Mouse (Mus musculus) intestine, embryonic 14.5 days (tissue): ENCODE results near the gene Pacrg. TPM values are rescaled to one million over a fixed set of nuclear protein-coding genes. Genes with fewer than 3 reads are reported as not detected.

Experiments
- ATAC-seq: fragments of 200-750 bp; cut with Nextera tagmentation; replicated peaks from 2 replicates; pipeline ENCODE4 v1.8.0; 2017; ENCODE audit warnings: low read depth, moderate number of reproducible peaks, moderate TSS enrichment, moderate library complexity; ENCODE audit not compliant: low FRiP score, low TSS enrichment
- DNase-seq: peaks from one replicate; pipeline ENCODE4 v3.0.0-alpha.2; 2018; ENCODE audit warnings: low spot score
- H3K27ac ChIP-seq: fragments of 300-500 bp; sonication (generic); 2 replicates; pipeline ENCODE4 v1.5.1; 2014; ENCODE audit warnings: low read depth, mild to moderate bottlenecking, control low read depth
- H3K27me3 ChIP-seq: fragments of 300-500 bp; sonication (generic); replicated peaks from 2 replicates; pipeline ENCODE4 v1.6.1; 2014; ENCODE audit warnings: low read length, control low read depth; ENCODE audit not compliant: control insufficient read depth, insufficient read depth
- H3K36me3 ChIP-seq: fragments of 300-500 bp; sonication (generic); 2 replicates; pipeline ENCODE4 v1.6.1; 2014; ENCODE audit warnings: low read length, control low read depth; ENCODE audit not compliant: control insufficient read depth, insufficient read depth
- H3K4me1 ChIP-seq: fragments of 300-500 bp; sonication (generic); replicated peaks from 2 replicates; pipeline ENCODE4 v1.6.1; 2014; ENCODE audit warnings: low read length, control low read depth, mixed read lengths; ENCODE audit not compliant: control insufficient read depth, insufficient read depth
- H3K4me2 ChIP-seq: fragments of 300-500 bp; sonication (generic); 2 replicates; pipeline ENCODE4 v1.6.1; 2014; ENCODE audit warnings: low read length
- H3K4me3 ChIP-seq: fragments of 300-500 bp; sonication (generic); 2 replicates; pipeline ENCODE4 v1.5.1; 2014; ENCODE audit warnings: low read depth, low read length, control low read depth, mixed read lengths
- H3K9ac ChIP-seq: fragments of 300-500 bp; sonication (generic); 2 replicates; pipeline ENCODE4 v1.6.1; 2014; ENCODE audit warnings: mild to moderate bottlenecking, low read length
- H3K9me3 ChIP-seq: fragments of 300-500 bp; sonication (generic); 2 replicates; pipeline ENCODE4 v1.6.1; 2016; ENCODE audit warnings: low read length, control low read depth; ENCODE audit not compliant: control insufficient read depth
- WGBS: fragments of 180-500 bp; shearing (Covaris S2); extraction: QIAGEN DNeasy Blood & Tissue Kit; methylation state at CpG from one replicate; pipeline ENCODE4 v1.1.7; 2014; 5-methylcytosine and 5-hydroxymethylcytosine counted together
- polyA plus RNA-seq: library from polyadenylated mRNA; unstranded; fragments of >200 nt; fragmentation: Nextera tagmentation; extraction: Ambion mirVana; gene quantifications from 2 replicates; pipeline ENCODE4 v1.2.1, GENCODE M21; 2014

The Pacrg gene
- polyA plus RNA-seq, 1 experiment from 2014 or later: 1.1 TPM

DNA sequence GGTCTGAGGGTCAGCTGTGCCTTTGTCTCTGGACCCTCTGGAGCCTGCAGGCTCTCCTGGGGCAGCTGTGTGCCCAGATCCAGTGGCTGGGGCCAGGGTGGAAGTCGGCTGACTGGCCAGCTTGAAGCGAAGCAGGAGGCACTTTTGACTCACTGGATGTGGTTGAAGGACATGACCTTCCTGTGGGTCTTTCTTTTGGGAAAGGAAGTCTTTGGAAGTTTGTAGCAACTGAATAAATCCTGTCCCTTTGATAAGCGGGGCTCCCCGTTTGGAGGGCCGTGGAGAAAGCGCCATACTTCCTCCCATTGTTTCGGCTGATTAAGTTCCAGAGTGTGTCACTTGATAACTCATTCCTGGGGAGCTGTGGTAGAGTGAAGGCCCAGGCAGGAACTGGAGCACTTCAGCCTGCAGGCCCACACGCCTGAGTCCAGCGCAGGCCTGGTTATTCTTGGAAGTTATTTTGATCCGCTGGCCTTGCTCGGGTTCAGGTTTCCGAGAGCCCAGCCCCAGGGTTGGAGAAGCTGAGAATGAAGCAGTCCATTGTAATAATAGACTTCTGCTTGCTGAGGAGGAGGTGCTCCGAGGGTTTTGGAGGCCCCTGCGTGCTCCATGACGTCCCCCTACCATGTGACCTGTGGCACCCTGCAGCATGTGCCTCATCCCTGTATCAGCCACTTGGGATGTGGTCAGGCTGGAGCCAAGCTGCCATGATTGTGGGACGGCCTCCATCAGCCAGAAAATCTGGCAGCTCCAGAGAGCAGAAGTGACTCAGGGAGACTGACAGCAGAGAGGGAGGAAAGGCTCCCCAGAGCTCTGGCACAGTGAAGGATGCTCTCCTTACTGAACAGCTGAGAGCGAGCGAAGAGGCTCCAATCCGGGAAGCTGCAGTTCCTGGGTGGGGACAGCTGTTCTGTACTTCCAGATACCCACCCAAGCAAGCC is 449.6 kb downstream of the Pacrg start:
- ATAC-seq (no peak; the same call in 1 of the 2 replicates), DNase-seq (no peak)
- Histone ChIP-seq H3K27me3 (no peaks in the 10 kb centered on the region), H3K9ac (no peak overlapping the region), H3K27ac (peak overlapping the region; percentile 54; the same call in 1 of the 2 replicates), H3K36me3 (no peaks in the 10 kb centered on the region), H3K9me3 (no peaks in the 10 kb centered on the region), H3K4me3 (no peak overlapping the region), H3K4me1 (no peaks in the 10 kb centered on the region), H3K4me2 (no peak overlapping the region)
- 57% methylated on average over 19 of the region's 19 CpGs for WGBS

- Histone ChIP-seq H3K4me1 (no peaks in the 10 kb centered on the region), H3K36me3 (no peaks in the 10 kb centered on the region), H3K27me3 (no peaks in the 10 kb centered on the region), H3K27ac (peak overlapping the region; percentile 54; the same call in 1 of the 2 replicates), H3K9ac (no peak overlapping the region), H3K4me2 (no peak overlapping the region), H3K9me3 (no peaks in the 10 kb centered on the region), H3K4me3 (no peak overlapping the region)
- 76% methylated on average over 9 of the region's 9 CpGs for WGBS
- DNase-seq: no peak
- no peak for ATAC-seq
These were observed 450.4 kb downstream of the Pacrg start for GRCm38 (mm10) chr17:10389740-10390139.

DNA sequence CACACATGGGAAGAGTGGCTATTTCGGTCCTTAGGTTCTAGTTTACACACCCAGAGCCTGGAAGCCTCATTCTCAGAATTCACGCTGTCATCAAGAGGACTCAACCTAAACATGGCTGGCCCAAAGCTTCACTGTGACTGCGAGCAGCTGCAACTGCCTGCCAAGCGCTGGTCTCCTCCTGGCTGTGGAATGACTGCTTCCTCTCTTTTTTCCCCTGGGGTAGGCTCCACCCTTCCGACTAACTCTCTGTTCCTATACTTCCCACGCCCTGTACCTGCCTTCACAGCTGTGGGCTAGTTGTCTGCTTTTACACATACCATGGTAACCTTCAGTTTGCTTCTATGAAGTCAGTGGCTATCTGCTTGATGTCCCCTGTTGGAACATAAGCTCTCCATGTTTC is 453.6 kb downstream of the Pacrg start:
- ATAC-seq: no peak
- WGBS: 63% methylated on average over 6 of the region's 6 CpGs

GRCm38 (mm10) chr17:10383406-10383805 is 456.7 kb downstream of the Pacrg start:
- Histone ChIP-seq H3K36me3 (no peaks in the 10 kb centered on the region), H3K4me2 (no peak overlapping the region), H3K27me3 (no peaks in the 10 kb centered on the region), H3K9me3 (no peaks in the 10 kb centered on the region), H3K4me3 (no peak overlapping the region), H3K27ac (no peak overlapping the region), H3K4me1 (no peaks in the 10 kb centered on the region), H3K9ac (no peak overlapping the region)
- WGBS: 89% methylated on average over 6 of the region's 6 CpGs
- ATAC-seq (no peak), DNase-seq (no peak)

More for the DNA sequence above, 453.6 kb downstream of the Pacrg start:
- Histone ChIP-seq H3K4me2 (no peak overlapping the region), H3K9ac (no peak overlapping the region), H3K27ac (no peak overlapping the region), H3K4me1 (no peaks in the 10 kb centered on the region), H3K27me3 (no peaks in the 10 kb centered on the region), H3K9me3 (no peaks in the 10 kb centered on the region), H3K36me3 (no peaks in the 10 kb centered on the region), H3K4me3 (no peak overlapping the region)
- DNase-seq: no peak

DNA sequence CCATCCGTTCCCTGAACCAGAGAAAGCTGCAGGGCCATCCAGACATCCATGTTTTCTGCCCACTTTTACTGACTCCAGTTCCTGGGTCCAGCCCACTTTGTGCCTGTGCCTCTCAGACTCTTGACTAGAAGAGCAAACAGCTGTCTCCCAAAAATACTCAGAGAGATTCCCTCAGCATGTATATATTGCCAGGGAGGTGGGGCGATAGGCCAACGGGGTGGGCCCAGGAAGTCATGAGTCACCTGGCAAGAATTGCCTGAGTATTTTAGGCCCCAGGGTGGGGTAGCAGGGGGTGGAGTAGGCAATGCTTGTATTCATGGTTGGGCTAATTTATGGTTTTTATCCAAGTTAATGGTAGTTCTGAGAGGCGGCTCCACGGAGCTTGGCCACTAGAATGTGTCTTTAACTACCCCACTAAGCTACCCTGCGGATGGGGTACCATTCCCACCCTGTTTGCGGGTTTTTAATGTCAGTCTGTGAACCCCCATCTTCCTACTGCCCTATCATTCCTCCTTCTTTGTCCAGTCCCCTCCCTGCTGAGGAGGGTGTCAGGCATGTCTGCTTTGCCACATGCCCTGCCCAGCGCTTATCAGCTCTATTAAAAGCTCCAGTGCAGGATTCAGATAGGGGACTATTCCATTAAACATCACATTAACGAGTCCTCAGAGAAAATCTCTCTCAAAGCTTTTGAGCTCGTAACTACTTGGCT is 461.5 kb downstream of the Pacrg start:
- no peak overlapping the region for H3K27ac ChIP-seq
- H3K4me1 ChIP-seq: no peaks in the 10 kb centered on the region
- no peaks in the 10 kb centered on the region for H3K27me3 ChIP-seq
- no peak overlapping the region for H3K4me3 ChIP-seq
- DNase-seq (no peak), ATAC-seq (no peak)
- H3K4me2 ChIP-seq: no peak overlapping the region
- WGBS: 75% methylated on average over 10 of the region's 10 CpGs
- no peaks in the 10 kb centered on the region for H3K36me3 ChIP-seq
- no peak overlapping the region for H3K9ac ChIP-seq
- H3K9me3 ChIP-seq: no peaks in the 10 kb centered on the region

- Histone ChIP-seq H3K36me3 (no peaks in the 10 kb centered on the region), H3K4me2 (no peak overlapping the region), H3K27me3 (no peaks in the 10 kb centered on the region), H3K4me3 (no peak overlapping the region), H3K9ac (no peak overlapping the region), H3K27ac (no peak overlapping the region), H3K4me1 (no peaks in the 10 kb centered on the region), H3K9me3 (no peaks in the 10 kb centered on the region)
- DNase-seq (no peak), ATAC-seq (no peak)
- WGBS: 92% methylated on average over 2 of the region's 2 CpGs
These were observed 462.5 kb downstream of the Pacrg start for GRCm38 (mm10) chr17:10377606-10378005.

DNA sequence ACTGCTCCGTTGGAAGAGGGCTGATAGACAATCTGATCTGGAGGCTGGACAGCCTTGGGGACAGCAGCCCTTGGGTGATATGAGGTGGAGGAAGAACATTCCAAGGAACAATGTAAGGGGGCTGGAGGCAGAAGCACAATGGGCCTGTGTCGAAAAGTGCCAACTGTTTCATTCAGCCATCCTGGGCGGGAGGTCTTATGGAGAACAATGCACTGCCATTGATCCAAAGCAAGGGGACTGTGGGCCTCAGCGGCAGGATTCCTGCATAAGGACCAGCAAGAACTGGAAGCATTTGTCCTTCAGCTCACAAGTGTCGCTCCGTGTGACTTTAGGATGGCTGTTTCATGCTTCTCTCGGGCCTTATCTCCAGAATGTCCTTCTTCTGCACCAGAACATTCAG is 465.8 kb downstream of the Pacrg start:
- no peaks in the 10 kb centered on the region for H3K27me3 ChIP-seq
- DNase-seq (no peak), ATAC-seq (no peak)
- 74% methylated on average over 7 of the region's 7 CpGs for WGBS
- no peaks in the 10 kb centered on the region; the same call in 1 of the 2 replicates for H3K4me1 ChIP-seq
- H3K9ac ChIP-seq: no peak overlapping the region
- no peak overlapping the region for H3K27ac ChIP-seq
- no peak overlapping the region for H3K4me3 ChIP-seq
- no peaks in the 10 kb centered on the region for H3K36me3 ChIP-seq
- no peaks in the 10 kb centered on the region for H3K9me3 ChIP-seq
- no peak overlapping the region for H3K4me2 ChIP-seq

DNA sequence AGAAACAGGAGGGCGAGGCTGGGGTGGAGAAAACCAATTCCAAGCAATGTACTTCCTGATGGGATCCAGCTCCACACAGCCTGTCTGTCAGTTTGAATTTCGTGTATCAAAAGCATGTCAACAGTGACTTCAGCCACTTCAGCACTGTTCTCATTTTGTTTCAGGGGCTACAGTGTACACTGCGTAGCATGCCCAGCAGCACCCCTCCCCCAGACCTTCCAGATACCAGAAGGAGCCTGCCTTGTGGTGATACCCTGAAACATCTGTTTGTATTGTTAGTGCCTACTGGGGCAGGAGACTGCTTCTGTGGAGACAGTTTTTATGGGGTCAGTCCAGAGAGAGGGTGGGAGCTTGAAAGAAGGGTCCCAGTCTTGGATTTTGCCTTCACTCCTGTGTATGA is 466.4 kb downstream of the Pacrg start:
- no peak overlapping the region for H3K4me3 ChIP-seq
- ATAC-seq: no peak
- WGBS: 78% methylated on average over 3 of the region's 3 CpGs

More for the DNA sequence above, 466.4 kb downstream of the Pacrg start:
- H3K4me2 ChIP-seq: no peak overlapping the region
- no peak for DNase-seq
- H3K9ac ChIP-seq: no peak overlapping the region
- H3K27me3 ChIP-seq: no peaks in the 10 kb centered on the region
- no peak overlapping the region for H3K27ac ChIP-seq
- H3K4me1 ChIP-seq: no peaks in the 10 kb centered on the region; the same call in 1 of the 2 replicates
- H3K9me3 ChIP-seq: no peaks in the 10 kb centered on the region
- no peaks in the 10 kb centered on the region for H3K36me3 ChIP-seq
